Mouse (Mus musculus): ENCODE results near the gene Midn. TPM values are rescaled to one million over a fixed set of nuclear protein-coding genes. Genes with fewer than 3 reads are reported as not detected.

Midn gene
- 88.1 TPM for total RNA-seq (2023)

GRCm38 (mm10) chr10:80147719-80148601, at the start of gene Midn:
Gene Midn, plus strand, starts transcription at chr10:80148272.

DNA sequence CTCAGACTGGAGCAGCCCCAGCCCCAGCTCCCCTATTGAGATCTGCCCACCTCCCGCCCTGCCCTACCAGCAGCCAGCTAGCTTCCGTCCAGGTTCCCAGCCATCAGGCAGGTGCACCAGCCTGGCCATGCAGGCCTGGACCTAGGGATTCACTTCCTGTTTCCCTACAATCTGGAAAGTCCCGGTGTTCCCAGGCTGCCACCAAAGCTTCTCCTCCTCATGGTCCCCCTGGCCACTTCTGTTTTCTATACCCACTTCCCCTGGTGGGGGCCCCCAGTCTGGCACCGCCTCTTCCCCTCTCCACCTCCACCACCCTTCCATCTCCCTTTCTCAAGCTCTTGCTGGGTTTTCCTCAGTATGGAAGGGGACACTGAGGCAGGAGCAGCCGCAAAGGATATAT, 42.6 kb upstream of the Midn start, which contains the start of gene Sbno2:
TSS of gene Sbno2 (minus strand) at position 112 of the 400 bp plus-strand sequence.

DNA sequence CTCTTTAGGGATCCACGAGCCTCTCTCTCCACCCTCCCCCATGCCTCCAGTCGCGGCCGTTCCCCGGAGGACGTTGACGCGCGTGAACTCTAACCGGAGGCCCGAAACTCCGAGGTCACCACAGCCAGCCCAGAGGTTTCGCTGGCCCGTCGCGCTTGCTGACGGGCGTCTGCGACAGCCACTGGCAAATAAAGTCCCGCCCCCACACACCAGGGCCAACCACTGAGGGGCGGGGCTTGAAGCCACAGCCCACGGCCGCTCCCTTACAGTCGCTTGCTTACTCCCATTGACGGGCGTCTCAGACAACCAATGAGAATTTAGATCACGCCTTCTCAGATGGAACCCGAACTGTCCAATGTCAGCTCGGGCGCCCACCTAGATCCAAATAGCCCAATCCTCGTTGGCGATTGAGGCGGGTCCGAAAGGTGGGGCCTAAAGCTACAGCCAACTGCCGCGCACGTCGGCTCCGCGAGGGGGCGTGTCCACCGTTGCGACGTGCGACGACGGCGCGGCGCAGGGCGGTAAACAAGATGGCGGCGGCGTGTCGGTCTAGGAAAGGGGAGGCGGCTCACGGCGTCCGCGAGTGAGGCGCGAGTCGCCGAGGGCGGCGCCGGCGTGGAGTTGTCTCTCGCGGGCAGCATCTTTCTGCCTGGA, 32.7 kb upstream of the Midn start, which contains the start of gene Stk11:
TSS of gene Stk11 (plus strand) at position 514 of the 654 bp plus-strand sequence.

GRCm38 (mm10) chr10:80138553-80139438, 9.3 kb upstream of the Midn start, which contains the start of gene Atp5d:
Gene Atp5d, plus strand, starts transcription at chr10:80138632.

DNA sequence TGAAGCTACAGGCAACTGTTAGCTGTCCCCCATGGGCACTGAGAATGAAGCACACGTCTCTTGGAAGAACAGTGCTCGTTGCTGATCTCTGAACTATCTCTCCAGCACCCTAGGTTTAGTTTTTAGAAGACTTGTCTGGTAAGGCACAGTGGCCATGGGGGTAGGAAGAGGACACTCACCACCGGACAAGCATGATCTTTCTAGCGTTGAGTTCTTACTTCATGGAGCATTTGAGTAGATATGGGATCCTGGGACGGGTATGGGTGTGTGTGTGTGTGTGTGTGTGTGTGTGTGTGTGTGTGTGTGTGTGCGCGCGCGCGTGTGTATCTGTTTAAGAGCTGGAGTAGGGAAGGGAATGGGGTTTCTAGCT, 7.4 kb upstream of the Midn start, which contains the start of gene Cbarp:
TSS of gene Cbarp (minus strand) at position 170 of the 370 bp plus-strand sequence.

GRCm38 (mm10) chr10:80165392-80166128, 17.5 kb downstream of the Midn start, which contains the start of gene Cirbp:
Gene Cirbp, plus strand, starts transcription at chr10:80165985.

GRCm38 (mm10) chr10:80172527-80173292, 24.6 kb downstream of the Midn start, which contains the start of gene 1600002K03Rik:
Gene 1600002K03Rik, plus strand, starts transcription at chr10:80172944.

GRCm38 (mm10) chr10:80179068-80180051, 31.3 kb downstream of the Midn start, which contains the start of gene Efna2:
Gene Efna2, plus strand, starts transcription at chr10:80179482.

Other genes starting within 250 kb of the Midn start
- gene Med16, start 239.3 kb upstream of the Midn start, total RNA-seq (2023) = 74.1 TPM
- not detected for gene Gm26602, start 237.4 kb upstream of the Midn start, total RNA-seq (2023)
- gene Kiss1r, start 231.3 kb upstream of the Midn start, total RNA-seq (2023) = 0.47 TPM
- gene R3hdm4, start 227.1 kb upstream of the Midn start, total RNA-seq (2023) = 96.5 TPM
- gene Arid3a, start 221.2 kb upstream of the Midn start, total RNA-seq (2023) = 7.9 TPM
- 61.8 TPM for gene Wdr18, start 188.1 kb upstream of the Midn start, total RNA-seq (2023)
- 0.18 TPM for gene Grin3b, start 177.6 kb upstream of the Midn start, total RNA-seq (2023)
- 154 TPM for gene Tmem259, start 163.9 kb upstream of the Midn start, total RNA-seq (2023)
- gene Cnn2, start 159.7 kb upstream of the Midn start, total RNA-seq (2023) = 387 TPM
- gene Abca7, start 151.8 kb upstream of the Midn start, total RNA-seq (2023) = 68.3 TPM
- gene Arhgap45, start 131.6 kb upstream of the Midn start, total RNA-seq (2023) = 890 TPM
- 50.1 TPM for gene Polr2e, start 108.5 kb upstream of the Midn start, total RNA-seq (2023)
- gene Gpx4, start 101.1 kb upstream of the Midn start, total RNA-seq (2023) = 134 TPM
- 115 TPM for gene Sbno2, start 42.7 kb upstream of the Midn start, total RNA-seq (2023)
- 140 TPM for gene Stk11, start 32.5 kb upstream of the Midn start, total RNA-seq (2023)
- 152 TPM for gene Atp5d, start 9.6 kb upstream of the Midn start, total RNA-seq (2023)
- gene Cbarp, start 7.4 kb upstream of the Midn start, total RNA-seq (2023) = 51.8 TPM
- gene Cirbp, start 17.7 kb downstream of the Midn start, total RNA-seq (2023) = 229 TPM
- 14.7 TPM for gene 1600002K03Rik, start 24.7 kb downstream of the Midn start, total RNA-seq (2023)
- gene Efna2, start 31.2 kb downstream of the Midn start, total RNA-seq (2023) = 0.44 TPM
- gene Mum1, start 78.2 kb downstream of the Midn start, total RNA-seq (2023) = 70.1 TPM
- gene Ndufs7, start 100.8 kb downstream of the Midn start, total RNA-seq (2023) = 83.2 TPM
- not detected for gene Gamt, start 112.7 kb downstream of the Midn start, total RNA-seq (2023)
- 199 TPM for gene Dazap1, start 113.2 kb downstream of the Midn start, total RNA-seq (2023)
- 4,176 TPM for gene Rps15, start 144.2 kb downstream of the Midn start, total RNA-seq (2023)
- 0.06 TPM for gene Apc2, start 147.7 kb downstream of the Midn start, total RNA-seq (2023)
- gene 2310011J03Rik, start 172.3 kb downstream of the Midn start, total RNA-seq (2023) = 21.3 TPM
- gene Pcsk4, start 181.2 kb downstream of the Midn start, total RNA-seq (2023) = 2.0 TPM
- gene Reep6, start 181.7 kb downstream of the Midn start, total RNA-seq (2023) = not detected
- not detected for gene Adamtsl5, start 200.1 kb downstream of the Midn start, total RNA-seq (2023)
- not detected for gene Plk5, start 208.2 kb downstream of the Midn start, total RNA-seq (2023)
- gene Mex3d, start 239.4 kb downstream of the Midn start, total RNA-seq (2023) = 9.0 TPM